Mouse (Mus musculus) urinary bladder, adult 18-20 months (tissue): ENCODE measurements around the gene Yipf2.
"Not testable (repeated sequence)": the region's sequence is repeated elsewhere in the genome, so short reads cannot be mapped to it uniquely, and the experiment has no call there.

Experiments used
- DNase-seq, 2 experiments: peaks; one replicate each; pipeline ENCODE4 v3.0.0; 2022; ENCODE audit warnings: low spot score in 2 of 2, mixed read lengths in 2 of 2

Yipf2 gene

GRCm38 (mm10) chr9:21558366-21558765 is 34.3 kb downstream of the Yipf2 start:
- DNase-seq: no peak

GRCm38 (mm10) chr9:21557556-21557955 is 35.1 kb downstream of the Yipf2 start:
- DNase-seq: no peak

GRCm38 (mm10) chr9:21556996-21557395 is 35.6 kb downstream of the Yipf2 start:
- no peak for DNase-seq

DNA sequence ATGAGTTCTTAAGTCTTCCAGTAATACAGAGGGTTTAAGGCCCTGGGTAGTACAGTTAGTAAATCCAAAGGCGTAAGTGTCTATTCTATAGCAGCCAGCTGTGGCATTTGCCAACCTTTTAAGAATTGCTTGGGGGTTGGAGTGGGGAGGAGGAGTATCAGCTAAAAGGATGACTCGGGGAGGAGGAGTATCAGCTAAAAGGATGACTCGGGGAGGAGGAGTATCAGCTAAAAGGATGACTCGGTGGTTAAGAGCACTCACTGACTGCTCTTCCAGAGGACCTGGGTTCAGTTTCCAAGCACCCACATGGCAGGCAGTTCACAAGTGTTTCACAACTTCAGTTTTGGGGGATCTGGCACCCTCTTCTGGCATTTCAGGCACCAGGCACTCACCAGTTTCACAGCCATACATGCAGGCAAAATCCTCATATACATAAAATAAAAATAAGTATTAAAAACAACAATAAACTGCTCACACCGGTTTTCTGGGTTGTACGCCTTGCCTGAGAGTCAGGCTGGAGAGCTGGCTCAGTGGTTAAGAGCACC is 37.4 kb downstream of the Yipf2 start:
- no peak for DNase-seq

- no peak for DNase-seq
These were observed 38.9 kb downstream of the Yipf2 start for GRCm38 (mm10) chr9:21553607-21554273.

DNA sequence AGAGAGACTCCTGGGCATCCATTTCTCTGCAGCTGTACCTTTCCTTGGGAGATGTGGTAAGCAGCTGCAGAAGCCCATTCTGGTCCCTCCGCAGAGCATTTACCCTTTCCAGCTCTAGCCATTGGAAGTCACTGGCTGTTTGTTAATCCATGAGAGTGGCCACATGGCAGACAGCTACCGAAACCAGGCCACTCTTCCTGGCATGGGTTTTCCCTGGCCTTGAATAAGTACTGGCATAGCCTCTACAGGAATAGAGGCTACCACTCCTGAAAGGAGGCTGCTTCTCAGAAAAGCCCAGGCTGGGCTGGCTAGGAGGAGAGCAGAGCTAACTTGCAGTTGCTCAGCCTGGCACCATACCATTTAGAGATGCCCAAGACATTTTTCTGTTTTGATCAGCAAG is 41.6 kb downstream of the Yipf2 start:
- DNase-seq: no peak

DNA sequence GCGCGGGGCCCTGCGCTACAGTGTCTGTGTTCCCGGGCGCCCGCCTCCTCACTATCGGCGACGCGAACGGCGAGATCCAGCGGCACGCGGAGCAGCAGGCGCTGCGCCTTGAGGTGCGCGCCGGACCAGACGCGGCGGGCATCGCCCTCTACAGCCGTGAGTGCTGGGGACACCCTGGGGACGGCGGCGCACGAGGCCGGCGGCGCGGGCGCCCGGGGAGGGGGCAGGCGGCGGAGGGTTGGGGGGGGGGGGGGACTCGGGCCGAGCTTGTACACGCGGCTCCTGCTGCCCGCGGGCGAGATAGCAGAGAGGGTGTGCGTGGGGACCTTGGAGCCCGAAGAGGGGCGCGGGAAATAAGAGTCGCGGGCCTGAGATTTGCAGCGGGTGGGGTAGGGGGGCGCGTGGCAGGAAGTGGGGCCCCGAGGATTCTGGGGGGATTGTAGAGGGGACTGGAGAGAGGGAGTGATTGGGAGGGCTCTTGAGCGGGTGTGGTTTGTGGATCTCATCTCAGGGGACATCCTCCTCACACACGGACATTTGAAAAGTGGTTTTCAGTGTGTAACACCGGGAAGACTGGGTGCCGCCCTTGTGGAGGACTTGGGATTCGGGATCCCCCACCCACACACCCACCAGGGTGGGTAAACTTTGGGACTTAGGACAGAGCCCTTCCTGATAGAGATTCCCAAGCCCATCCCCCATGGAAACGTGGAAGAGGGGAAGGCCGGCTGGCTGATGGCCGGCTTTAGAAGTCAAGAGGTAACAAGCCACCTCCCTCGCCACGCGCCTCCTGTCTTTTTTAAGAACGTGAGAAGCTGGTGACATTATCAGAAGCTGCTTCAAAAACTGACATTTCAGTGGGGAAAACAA is 45.3 kb downstream of the Yipf2 start:
- DNase-seq: peak; percentile 36 to 40

DNA sequence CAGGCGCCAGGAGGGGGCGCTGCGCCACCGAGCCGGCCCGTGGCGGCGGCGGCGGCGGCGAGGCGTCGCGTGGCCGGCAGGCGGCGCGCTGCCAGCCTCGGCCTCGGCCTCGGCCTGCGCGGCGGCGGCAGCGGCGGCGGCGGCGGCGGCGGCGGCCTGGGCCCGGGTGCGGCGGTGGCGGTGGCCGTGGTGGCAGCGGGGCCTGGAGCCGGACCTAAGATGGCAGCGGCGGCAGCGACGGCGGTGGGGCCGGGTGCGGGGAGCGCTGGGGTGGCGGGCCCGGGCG is 45.9 kb downstream of the Yipf2 start, which contains the start of gene Carm1:
Carm1 (plus strand) TSS at position 106 of the 286 bp plus-strand sequence.
- DNase-seq: peak in 1 of 2 experiments; percentile 56

- DNase-seq: peak; percentile 99
These were observed 46.5 kb downstream of the Yipf2 start for GRCm38 (mm10) chr9:21545916-21546788.

GRCm38 (mm10) chr9:21545351-21545915 is 47.2 kb downstream of the Yipf2 start:
- peak in 1 of 2 experiments; percentile 14 for DNase-seq

GRCm38 (mm10) chr9:21542001-21542400 is 50.6 kb downstream of the Yipf2 start:
- DNase-seq: not testable (repeated sequence)

DNA sequence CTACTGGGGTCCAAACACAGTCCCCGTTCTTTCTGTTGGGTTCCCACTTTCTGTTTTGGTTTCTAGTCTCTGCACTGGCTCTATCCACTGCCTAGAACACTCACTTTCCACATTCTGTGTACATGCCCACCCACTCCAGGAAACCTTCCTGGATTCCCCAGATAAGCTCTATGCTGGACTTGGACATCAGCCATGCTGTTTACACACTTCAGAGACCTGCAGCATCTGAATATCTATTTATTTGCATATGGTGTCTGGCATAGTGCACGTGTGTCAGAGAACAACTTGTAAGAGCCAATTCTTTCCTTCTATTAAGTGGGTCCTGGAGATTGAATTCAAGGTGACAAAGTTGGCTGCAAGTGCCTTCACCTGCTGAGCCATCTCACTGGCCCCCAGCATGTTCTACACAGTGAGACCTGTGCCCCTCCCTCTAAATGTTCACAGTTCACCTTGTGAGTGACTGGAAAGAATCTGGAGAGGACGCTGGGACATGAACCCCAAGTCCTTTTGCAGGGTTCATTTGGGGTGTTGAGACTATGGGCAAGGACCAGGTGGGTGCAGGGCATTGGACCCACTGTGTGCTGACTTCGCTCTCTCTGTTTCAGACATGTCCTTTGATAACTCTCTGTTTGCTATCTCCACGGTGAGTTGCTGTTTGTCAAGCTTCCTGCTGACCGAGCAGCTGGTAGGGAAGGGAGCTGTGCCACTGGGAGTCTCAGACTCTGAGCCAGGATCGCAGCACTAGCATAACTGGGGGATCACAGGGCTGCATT is 52.5 kb downstream of the Yipf2 start:
- no peak for DNase-seq
